Mouse (Mus musculus) cerebellum, postnatal 10 days (tissue): ENCODE measurements around the gene Tefm.
"Not testable (repeated sequence)": the region's sequence is repeated elsewhere in the genome, so short reads cannot be mapped to it uniquely, and the experiment has no call there.

Source experiments
- DNase-seq, 2 experiments: peaks; one replicate each; pipeline ENCODE4 v3.0.0; 2021; ENCODE audit warnings: mixed read lengths in 2 of 2

The Tefm gene

DNA sequence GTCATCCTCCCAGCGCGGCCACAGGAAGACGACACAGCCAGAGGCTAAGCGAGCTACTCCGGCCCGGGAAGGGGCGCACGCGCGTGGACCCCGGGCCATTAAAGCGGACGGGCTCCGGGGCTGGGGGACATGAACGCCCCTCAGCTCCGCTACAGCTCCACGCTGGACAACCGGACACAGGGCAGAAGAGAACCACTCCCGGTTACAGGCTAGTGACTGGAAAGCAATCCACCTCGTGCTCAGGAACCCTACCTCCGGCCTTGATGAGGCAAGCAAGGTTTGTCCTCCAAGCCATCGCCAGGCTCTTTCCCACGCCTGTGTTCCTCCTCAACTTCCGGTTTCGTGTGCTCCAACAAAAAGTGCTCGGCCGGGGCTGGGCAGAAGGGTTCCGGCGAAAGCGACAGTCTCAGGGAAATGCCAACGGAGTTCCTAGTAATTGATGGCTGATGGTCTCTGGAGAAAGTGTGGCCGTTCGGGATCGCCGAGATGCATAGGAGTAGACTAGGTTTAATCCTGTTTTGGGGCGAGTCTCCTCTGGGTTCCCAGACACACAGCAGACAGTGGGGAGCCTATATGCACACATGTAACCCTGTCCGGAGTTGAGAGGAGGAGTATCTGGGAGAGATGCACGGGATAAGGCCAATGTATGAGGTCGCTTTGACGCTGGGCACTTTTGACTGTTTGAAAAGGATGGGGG lies at the start of gene Tefm:
Gene Tefm, minus strand, starts transcription at position 351 of the 697 bp plus-strand sequence.
- DNase-seq, result peak; percentile 90 to 91

DNA sequence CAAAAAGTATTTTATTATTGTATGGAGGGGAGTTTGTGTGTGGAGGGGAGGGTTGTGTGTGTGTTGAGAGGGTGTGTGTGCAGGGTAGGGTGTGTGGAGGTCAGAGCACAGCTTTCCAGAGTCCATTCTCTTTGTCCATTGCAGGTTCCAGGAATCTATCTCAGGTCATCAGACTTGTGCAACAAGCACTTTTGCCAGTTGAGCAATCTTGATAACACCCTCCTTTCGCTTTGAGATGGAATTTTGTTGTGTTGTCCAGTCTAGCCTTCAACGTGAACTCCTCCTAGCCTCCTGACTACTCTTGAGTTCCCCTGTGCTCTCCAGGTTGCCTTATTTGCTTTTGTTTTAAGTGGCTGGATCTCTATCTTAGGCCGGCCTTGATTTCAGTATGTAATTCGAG lies 48.3 kb upstream of the Tefm start:
- DNase-seq, result no peak

DNA sequence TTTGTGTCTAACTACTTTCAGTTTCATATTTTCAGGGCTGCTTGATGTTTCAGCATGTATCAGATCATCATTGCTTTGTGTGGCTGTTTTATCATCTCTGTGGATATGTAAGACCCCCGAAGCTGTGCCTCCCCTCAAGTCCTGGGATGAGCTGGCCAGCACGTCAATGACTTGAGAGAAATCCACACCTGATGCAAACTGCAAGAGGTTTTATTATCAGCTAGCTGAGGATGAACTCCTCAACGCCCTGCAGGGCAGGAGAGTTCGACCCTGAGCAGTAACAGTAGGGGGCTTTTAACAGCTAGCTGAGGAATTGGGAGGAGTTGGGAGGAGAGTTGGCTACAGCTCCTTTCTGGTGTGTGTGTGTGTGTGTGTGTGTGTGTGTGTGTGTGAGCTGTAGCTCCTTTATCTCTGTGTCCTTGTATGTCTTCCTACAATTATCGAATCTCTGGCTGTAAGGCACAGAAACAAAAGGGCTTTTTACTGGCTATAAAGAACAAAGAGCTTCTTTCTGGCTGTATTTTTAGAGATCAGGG lies 43.5 kb upstream of the Tefm start:
- DNase-seq, result not testable (repeated sequence)

DNA sequence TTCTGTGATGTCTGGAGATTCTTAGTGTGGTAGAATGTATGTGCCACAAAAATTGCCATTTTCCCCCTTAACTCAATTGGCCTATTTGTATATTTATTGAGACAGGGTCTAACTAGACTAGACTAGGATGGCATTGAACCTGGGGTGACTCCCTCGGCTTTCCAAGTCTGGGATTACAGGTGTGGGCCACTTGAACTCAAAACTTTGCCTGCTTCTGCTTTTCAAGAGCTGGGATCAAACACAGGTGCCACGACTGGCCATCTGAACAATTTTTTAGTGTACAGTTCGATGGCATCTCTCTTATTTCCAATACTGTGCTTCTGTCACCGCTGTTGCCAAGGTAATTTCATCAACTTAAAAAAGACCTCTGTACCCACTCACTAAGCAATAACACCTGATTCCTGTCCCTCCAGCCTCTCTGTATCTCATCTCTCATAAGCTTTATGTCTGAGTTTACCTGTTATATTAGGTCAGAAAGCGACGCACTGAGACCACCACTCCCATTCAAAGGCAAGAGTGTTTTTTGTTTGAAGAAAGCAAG lies 42.6 kb upstream of the Tefm start:
- no peak for DNase-seq

DNA sequence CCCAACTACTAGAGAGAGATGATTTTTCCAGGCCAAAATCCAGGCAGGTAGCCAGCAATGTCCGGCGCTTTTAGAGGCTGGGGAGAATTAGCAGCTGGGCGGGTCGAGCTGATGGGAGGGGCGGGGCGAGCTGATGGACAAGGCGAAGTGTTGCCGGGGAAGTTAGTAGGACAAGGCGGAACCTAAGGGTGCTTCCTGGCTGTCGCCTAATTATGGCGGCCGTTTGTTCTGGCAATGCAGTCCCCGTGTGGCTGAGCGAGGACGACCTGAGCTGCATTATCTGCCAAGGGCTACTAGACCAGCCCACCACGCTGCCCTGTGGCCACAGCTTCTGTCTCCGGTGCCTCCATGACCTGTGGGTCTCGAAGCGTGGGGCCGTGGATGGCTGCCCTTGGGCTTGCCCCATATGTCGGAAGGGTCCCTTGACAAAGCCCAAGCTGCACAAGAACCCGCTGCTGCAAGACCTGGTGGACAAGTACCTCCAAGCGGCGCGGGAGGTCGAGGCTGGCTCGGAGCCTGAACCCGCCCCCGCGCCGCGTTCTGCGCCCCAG lies 41.8 kb upstream of the Tefm start, which contains the start of gene Rnf135:
Gene Rnf135, plus strand, starts transcription at position 147 of the 551 bp plus-strand sequence.
- DNase-seq, result peak; percentile 96 to 97

DNA sequence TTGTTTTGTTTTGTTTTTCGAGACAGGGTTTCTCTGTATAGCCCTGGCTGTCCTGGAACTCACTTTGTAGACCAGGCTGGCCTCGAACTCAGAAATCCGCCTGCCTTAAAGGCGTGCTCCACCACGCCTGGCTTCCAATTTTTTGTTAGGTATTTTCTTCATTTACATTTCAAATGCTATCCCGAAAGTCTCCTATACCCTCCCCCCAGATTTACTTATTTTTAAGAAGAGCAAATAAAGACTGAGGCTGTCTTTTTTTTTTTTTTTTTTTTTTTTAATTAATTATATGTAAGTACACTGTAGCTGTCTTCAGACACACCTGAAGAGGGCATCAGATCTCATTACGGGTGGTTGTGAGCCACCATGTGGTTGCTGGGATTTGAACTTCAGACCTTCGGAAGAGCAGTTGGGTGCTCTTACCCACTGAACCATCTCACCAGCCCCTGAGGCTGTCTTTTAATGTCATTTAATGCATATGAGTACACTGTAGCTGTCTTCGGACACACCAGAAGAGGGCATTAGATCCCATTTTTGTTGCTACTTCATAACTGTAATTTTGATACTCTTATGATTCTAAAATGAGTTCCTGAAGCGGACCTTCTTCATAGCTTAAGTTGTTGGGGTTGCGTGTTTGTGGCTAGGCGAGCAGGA lies 41.2 kb upstream of the Tefm start:
- DNase-seq, result not testable (repeated sequence)

DNA sequence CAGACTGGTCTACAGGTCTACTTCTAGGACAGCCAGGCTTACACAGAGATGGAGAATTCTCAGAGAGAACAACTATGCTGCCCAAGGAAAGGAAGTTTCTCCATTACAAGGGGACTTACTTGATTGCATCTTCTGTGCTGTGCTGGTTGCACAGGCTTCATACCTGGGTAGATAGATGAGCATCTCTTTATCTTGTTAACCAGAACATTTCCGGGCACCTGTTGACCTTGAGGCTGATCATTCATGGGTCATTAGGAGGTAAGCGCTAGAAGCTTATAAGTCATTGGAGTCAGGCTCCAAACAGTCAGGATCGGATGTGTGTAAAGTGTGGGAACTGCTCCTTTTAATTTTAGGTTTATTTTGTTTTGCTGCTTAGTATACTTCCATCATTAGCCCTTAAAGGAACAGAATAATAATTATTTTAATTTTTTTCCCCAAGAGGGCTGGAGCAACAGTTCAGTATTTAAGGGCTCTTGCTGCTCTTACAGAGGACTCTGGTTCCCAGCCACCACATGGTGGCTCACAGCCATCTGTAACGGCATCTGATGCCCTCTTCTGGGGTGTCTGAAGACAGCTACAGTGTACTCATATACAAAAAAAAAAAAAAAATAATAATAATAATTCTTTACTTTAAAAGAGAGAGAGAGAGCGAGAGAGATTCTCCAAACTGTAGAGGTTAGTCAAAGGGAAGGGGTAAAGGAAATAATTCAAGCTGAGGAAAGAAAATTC lies 39.2 kb upstream of the Tefm start:
- DNase-seq, result peak; percentile 22 to 23

DNA sequence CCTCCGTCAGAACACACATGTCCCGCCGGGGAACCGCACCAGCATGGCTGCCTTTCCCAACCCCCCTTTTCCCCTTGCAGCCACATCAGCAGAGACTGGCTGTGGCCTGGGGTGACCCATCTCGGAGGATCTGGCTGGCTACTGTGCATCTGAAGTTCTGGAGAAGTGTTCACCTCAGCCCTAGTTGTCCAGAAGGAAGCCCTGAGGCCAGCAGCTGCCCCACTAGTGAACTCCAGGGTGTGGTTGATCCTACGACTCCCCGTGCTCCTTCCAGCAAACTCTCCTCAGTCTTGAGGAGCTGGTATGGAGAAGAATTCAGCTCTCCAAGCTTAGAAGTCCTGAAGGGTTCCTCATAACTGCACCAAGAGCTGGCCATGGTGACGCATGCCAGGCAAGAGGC lies 36.3 kb upstream of the Tefm start:
- DNase-seq, result no peak

DNA sequence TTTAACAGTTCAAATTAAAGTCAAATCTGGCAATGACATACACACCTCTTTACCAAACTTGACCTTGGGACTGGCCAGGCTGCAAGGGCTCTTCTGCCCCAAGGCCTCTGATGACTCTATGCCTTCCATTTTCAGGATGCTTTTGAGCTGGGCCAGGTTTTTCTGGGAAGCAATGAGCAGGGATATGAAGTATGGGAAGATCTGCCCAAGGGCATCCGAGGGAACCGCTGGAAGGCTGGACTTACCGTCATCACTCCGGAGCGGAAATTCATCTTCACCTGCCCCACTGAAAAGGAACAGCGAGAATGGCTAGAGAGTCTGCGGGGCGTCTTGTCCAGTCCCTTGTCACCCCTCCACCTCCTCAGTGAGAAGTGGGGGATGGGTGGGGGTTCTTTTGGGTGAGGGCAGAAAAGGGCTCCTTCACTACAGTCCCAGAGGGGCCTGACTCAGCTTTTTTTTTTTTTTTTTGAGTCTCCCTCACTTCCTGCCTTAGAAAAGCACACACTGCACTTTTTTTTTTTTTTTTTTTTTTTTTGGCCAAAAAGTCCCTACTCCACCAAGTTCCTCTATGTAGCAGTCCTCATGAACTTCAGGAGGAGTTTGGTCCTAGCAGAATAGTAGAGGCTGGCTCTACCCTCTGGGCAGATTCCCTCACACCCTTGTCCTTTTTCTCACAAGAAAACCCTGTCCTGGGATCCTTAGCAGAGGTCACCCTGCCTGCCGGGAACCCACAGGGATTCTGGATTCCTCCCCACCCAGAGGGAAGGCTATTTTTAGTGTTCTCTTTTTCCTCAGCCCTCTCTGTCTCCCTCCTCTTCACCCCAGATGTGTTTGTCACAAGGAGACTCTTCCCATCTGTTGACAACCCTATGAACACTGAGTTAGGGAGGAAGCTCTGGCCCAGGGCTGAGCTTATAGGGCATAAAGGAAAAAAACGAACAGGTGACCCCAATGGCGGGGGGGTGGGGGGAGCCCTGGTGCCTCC lies 35.2 kb upstream of the Tefm start:
- peak in 1 of 2 experiments; percentile 34 for DNase-seq

DNA sequence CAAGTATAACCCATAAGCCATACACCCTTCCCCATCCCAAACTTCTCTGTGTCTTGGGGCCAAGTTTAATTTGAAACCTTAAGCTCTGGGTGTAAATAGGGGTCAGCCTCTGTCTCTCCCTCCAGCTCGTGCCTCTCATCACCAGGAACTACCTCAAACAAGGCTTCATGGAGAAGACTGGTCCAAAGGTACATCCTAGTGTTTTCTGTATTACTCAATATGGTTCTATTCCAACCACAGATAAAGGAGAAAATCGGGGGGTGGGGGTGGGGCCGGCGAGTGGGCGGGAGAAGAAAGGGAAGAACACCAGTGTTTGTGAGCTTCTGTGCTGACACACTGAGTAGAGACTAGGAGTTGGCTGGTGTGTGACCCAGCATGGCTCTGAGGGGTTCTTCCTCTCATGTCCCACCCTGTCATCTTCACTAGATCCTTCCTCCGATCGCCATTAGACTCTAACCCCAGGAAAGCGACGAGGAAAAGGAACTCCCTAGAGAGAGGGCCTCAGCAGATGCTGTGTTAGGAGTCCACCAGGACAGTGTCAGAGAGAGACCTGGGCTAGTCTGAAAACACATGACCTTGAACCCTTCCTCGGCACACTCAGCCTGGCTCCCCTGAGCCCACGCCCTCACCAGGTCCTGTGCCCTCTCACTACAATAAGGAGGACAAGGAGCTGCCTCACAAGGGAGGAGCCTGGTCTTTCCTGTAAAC lies 32.1 kb upstream of the Tefm start:
- DNase-seq, result no peak

DNA sequence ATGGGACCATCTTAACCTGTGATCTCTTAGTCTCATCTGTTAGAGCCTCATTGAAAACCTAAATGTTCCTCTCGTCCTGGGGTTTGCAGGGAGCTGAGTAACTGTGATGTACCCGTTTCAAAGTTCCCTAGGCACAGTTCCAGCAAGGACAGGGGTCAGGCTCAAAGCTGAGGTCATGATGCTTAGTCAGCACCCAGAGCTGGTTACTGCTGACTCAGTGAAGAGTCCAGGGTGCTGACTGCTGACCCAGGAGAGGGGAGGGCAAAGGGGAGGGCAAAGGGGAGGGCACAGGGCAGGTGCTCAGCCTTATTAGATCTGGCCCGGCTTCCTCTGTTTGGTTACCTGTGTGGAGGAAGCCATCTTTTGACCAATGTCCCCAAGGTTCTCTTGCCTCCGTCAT lies 29.9 kb upstream of the Tefm start:
- DNase-seq, result no peak

DNA sequence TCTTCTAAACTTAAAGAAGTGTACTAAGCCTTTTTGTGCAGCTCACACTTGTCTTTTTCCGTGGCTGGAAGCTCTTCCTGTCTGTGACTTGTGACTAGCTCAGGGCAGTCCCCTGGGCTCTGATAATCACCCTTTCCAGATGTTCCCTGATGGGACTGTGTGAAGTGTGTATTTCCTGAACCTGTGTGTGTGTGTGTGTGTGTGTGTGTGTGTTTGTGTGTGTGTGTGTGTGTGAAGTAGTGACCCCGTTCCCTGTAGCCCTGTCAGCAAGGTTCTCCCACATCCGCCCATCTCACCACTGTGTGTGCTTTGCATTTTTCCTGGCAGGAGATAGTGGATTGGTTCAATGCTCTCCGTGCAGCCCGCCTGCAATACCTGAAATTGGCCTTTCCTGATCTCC lies 28.4 kb upstream of the Tefm start:
- no peak for DNase-seq

DNA sequence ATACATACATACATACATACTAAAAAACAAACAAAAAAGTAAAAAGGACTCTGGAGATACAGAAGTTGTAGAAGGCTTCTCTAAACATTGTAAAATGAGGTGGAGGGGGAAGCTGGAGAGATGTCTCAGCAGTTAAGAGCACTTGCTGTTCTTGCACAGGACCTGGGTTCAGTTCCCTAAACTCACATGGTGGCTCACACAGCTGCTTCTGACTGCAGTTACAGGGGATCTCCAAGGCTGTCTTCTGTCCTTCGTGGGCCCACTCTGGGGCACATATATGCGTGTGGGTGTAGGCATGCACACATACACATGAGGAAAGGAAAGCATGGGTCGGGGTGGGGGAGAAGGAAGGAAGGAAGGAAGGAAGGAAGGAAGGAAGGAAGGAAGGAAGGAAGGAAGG lies 27.7 kb upstream of the Tefm start:
- no peak for DNase-seq

DNA sequence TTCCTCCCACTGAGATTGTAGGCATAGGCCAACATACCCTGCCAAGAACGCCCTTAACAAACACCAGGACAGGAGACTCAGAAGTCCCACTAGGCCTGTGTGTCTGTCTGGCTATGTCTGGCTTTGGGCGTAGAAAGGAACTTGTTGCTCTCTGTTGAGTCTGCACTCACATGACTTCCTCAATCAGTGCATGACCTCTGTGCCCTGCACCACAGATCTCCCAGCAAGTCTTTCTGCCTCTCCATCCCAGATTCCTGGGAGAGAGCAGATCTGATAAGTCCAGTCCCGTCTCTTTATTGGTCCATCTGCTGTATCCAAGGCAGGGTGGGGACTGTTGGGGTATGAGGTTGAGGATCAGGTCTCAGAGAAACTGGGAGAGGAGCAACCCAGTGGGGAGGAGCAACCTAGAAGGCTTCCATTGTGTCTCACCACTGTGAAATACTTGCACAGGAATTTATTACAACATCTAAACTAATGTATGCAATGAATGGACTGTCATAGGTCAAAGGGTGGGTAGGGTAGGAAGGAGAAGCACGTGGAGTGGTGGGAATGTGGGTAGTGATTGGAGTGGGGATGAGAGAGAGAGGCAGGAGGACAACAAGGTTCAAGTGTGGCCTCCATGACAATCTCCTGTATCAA lies 26.8 kb upstream of the Tefm start:
- DNase-seq, result no peak

DNA sequence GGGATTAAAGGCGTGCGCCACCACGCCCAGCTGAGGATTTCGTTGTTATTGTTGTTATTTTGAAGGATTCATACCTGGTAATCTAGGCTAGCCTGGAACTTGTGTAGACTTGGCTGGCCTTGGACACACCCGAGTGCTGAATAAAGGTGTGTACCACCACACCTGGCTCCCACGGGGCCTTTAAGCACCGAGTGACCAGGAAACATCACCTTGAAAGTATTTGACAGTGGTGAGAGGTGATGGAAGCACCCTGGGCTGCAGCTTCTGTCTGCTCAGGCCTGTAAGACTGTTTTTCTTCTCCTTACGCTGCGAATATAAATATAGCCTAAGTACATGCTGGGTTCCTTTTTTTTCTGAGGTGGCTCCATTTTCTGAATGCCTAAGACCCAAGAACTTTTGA lies 26.1 kb upstream of the Tefm start:
- no peak for DNase-seq

DNA sequence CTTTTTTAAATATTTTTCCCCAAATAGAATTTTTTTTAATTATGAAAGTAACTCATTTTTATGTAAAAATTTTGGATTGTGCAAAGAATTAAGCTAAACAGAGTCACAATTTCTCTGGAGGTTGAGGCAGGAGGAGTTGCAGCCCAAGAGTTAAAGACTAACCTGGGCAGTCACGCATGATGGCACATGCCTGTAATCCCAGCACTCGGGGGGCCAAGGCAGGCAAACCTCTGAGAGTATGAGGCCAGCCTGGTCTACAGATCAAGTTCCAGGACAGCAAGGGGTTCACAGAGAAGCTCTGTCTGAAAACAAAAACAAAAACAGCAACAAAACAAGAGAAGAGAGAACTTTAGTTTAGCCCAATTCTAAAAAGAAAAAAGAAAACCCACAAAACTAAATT lies 22.2 kb upstream of the Tefm start:
- DNase-seq, result no peak

DNA sequence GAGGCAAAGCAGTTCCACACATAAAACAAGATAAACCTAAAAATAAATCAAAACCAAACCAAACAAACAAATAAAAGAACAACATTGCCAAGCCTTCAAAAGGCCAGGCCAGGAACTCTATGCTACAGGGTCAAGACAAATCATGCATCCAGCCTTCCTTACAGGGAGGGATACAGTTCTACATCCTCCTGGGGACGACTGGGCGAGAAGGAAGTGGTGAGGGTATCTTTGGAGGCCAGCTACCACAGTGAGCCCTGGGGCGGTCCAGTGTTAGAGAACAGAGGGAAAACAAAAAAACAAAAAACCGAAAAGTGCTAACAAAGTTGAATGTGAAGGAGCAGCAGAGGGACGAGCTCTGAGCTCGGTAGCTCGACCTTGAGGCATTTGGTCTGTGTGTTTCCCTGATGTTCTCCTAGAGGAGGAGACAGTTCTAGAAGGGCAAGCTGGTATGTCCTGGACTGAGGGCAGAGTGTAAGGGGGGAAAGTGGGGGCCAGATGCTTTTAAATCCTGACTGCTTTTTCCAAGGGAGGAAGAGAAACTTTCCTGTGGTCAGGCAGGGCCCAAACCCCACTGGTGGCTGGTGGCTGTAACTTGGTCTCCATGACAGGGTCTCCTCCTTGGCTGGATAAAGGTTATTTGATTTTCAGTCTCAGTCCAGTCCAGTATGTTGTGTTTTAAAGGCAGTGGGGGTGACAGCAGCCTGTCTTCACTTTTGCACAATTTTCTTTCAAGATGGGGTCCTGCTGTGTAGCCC lies 21.6 kb upstream of the Tefm start:
- no peak for DNase-seq

DNA sequence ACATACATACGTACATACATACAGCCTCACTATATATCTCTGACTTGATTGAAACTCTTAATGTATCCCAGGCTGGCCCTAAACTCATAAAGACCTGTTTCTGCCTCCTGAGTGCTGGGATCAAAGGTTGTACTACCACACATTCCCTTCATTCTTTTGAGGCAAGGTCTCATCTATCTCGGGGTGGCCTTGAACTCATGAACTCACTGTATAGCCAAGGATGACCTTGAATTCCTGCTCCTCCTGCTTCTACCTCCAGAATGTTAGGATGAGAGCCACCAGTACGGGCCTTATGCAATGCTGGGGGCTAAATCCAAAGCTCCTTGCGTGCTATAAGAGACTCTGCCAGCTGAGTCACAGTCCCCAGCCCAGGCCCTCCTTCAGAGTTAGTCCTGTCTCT lies 19.1 kb upstream of the Tefm start:
- no peak for DNase-seq

DNA sequence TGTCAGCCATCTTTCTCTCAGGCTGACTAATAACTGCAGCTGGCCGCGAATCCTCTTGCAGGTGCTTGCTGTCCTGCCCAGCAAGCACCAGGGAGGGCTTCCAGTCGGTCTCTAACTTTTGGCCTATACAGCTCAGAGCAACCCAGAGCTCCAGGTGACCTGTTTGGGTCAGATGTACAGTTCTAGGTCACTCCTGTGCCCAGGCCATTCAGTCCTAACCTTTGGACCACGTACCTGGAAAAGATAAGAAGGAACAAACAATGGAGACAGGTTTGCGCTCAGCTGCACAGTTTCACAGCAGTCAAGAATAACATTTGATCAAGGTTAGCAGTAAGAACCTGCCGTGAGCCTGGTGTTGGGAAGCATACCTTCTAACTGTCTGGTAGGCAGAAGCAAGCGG lies 17.0 kb upstream of the Tefm start:
- no peak for DNase-seq

DNA sequence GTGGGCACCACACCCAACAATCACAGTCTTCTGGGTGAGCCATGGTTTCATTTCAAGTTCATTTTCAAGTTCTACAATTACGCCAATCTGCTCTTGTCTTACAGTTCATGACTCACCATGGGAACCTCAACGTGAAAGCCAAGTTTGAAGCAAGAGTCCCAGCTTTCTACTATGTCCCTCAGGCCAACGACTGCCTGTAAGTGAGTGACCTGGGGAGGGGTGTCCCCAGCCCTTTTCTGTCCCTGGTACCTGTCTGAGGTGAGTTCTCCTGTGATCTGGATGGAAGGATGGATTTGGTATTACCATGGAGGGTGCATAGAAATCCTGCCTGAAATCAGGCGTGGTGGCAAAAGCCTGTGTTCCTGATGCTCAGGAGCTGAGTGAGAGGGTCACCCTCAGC lies 14.9 kb upstream of the Tefm start:
- no peak for DNase-seq
